Mouse (Mus musculus): ENCODE measurements at regions not wholly inside any gene's neighbourhood (a gene's known extent, or its start where the extent isn't known, plus 50 kb on each side); places are given as distances from the start of the nearest gene placed in this dataset.

- Histone ChIP-seq H3K36me3 (ENCODE audit: control insufficient read depth, insufficient read depth, low read length) (no peaks in the 10 kb centered on the region), H3K4me2 (ENCODE audit: low read length) (no peak overlapping the region), H3K27ac (replicated peaks in 1 of 2; ENCODE audit: control insufficient read depth in 1 of 2, insufficient read depth in 1 of 2, low read depth in 2 of 2, low read length in 2 of 2) (no peak overlapping the region), H3K9ac (ENCODE audit: low read length) (no peak overlapping the region), H3K27me3 (ENCODE audit: control insufficient read depth, insufficient read depth, low read length) (no peaks in the 10 kb centered on the region), H3K4me1 (ENCODE audit: control insufficient read depth in 2 of 2, insufficient read depth in 2 of 2, low read length in 2 of 2) (peaks cover 3 to 9% of the 10 kb centered on the region in 2 experiments; a peak in 2 of 4 replicates), H3K4me3 (ENCODE audit: control insufficient read depth in 1 of 2, insufficient read depth in 1 of 2, low read depth in 1 of 2, low read length in 2 of 2) (no peak overlapping the region), H3K9me3 (ENCODE audit: control insufficient read depth, low read length) (no peaks in the 10 kb centered on the region)
- ATAC-seq (ENCODE audit: insufficient number of reproducible peaks, insufficient read depth, low FRiP score, low read depth), result no peak
- 86% methylated on average over 7 of the region's 7 CpGs for WGBS
Measured at GRCm38 (mm10) chr4:142292760-142293159, 53.6 kb upstream of the Kazn start.

GRCm38 (mm10) chr4:142292334-142292733, 53.1 kb upstream of the Kazn start:
- ATAC-seq (ENCODE audit: insufficient number of reproducible peaks, insufficient read depth, low FRiP score, low read depth), result no peak
- H3K27me3 ChIP-seq (ENCODE audit: control insufficient read depth, insufficient read depth, low read length), result 0 out of 2 replicates have a peak, but pooled peaks cover 3% of the 10 kb centered on the region
- no peak overlapping the region for H3K9ac ChIP-seq (ENCODE audit: low read length)
- no peaks in the 10 kb centered on the region for H3K9me3 ChIP-seq (ENCODE audit: control insufficient read depth, low read length)
- H3K4me2 ChIP-seq (ENCODE audit: low read length), result no peak overlapping the region
- WGBS, result 84% methylated on average over 9 of the region's 9 CpGs
- H3K4me1 ChIP-seq (ENCODE audit: control insufficient read depth in 2 of 2, insufficient read depth in 2 of 2, low read length in 2 of 2), result peaks cover 3 to 9% of the 10 kb centered on the region in 2 experiments; a peak in 2 of 4 replicates
- no peak overlapping the region for H3K4me3 ChIP-seq (ENCODE audit: control insufficient read depth in 1 of 2, insufficient read depth in 1 of 2, low read depth in 1 of 2, low read length in 2 of 2)
- no peak overlapping the region for H3K27ac ChIP-seq (replicated peaks in 1 of 2; ENCODE audit: control insufficient read depth in 1 of 2, insufficient read depth in 1 of 2, low read depth in 2 of 2, low read length in 2 of 2)
- H3K36me3 ChIP-seq (ENCODE audit: control insufficient read depth, insufficient read depth, low read length), result no peaks in the 10 kb centered on the region

- peaks cover 3 to 7% of the 10 kb centered on the region in 2 experiments; a peak in 2 of 4 replicates for H3K4me1 ChIP-seq (ENCODE audit: control insufficient read depth in 2 of 2, insufficient read depth in 2 of 2, low read length in 2 of 2)
- no peaks in the 10 kb centered on the region for H3K9me3 ChIP-seq (ENCODE audit: control insufficient read depth, low read length)
- H3K27ac ChIP-seq (replicated peaks in 1 of 2; ENCODE audit: control insufficient read depth in 1 of 2, insufficient read depth in 1 of 2, low read depth in 2 of 2, low read length in 2 of 2), result no peak overlapping the region
- H3K4me2 ChIP-seq (ENCODE audit: low read length), result no peak overlapping the region
- ATAC-seq (ENCODE audit: insufficient number of reproducible peaks, insufficient read depth, low FRiP score, low read depth), result no peak
- H3K9ac ChIP-seq (ENCODE audit: low read length), result no peak overlapping the region
- no peaks in the 10 kb centered on the region for H3K36me3 ChIP-seq (ENCODE audit: control insufficient read depth, insufficient read depth, low read length)
- H3K4me3 ChIP-seq (ENCODE audit: control insufficient read depth in 1 of 2, insufficient read depth in 1 of 2, low read depth in 1 of 2, low read length in 2 of 2), result no peak overlapping the region
- 82% methylated on average over 3 of the region's 3 CpGs for WGBS
- 0 out of 2 replicates have a peak, but pooled peaks cover 8% of the 10 kb centered on the region for H3K27me3 ChIP-seq (ENCODE audit: control insufficient read depth, insufficient read depth, low read length)
Measured at GRCm38 (mm10) chr4:142291366-142291765, 52.2 kb upstream of the Kazn start.
